Mouse (Mus musculus): Measurements from ENCODE around the gene Syne2. TPM values are rescaled to one million over a fixed set of nuclear protein-coding genes. Genes with fewer than 3 reads are reported as not detected.

The Syne2 gene
- polyA plus RNA-seq, 1 experiment, result 12.5 TPM

GRCm38 (mm10) chr12:76081557-76082211, 263.8 kb downstream of the Syne2 start:
- H3K4me1 ChIP-seq (ENCODE audit: control insufficient read depth, insufficient read depth, low read length), result no peaks in the 10 kb centered on the region
- TF ChIP-seq POLR2A (IDR thresholded peaks at IDR 0.05; ENCODE audit: borderline replicate concordance, control insufficient read depth, low read depth, low read length), result no peak
- no peak for TF ChIP-seq CTCF (IDR thresholded peaks at IDR 0.05; ENCODE audit: control insufficient read depth, insufficient read depth, low read length)
- no peak overlapping the region for H3K27ac ChIP-seq (ENCODE audit: control insufficient read depth, insufficient read depth, low read depth, low read length, poor library complexity)
- WGBS, result 71% methylated on average over 22 of the region's 22 CpGs
- no peak overlapping the region for H3K4me3 ChIP-seq (replicated peaks; ENCODE audit: control insufficient read depth, low read depth, low read length)

- H3K27ac ChIP-seq (ENCODE audit: control insufficient read depth, insufficient read depth, low read depth, low read length, poor library complexity), result no peak overlapping the region
- TF ChIP-seq CTCF (IDR thresholded peaks at IDR 0.05; ENCODE audit: control insufficient read depth, insufficient read depth, low read length) (no peak), POLR2A (IDR thresholded peaks at IDR 0.05; ENCODE audit: borderline replicate concordance, control insufficient read depth, low read depth, low read length) (no peak)
- H3K4me1 ChIP-seq (ENCODE audit: control insufficient read depth, insufficient read depth, low read length), result no peaks in the 10 kb centered on the region
- no peak overlapping the region for H3K4me3 ChIP-seq (replicated peaks; ENCODE audit: control insufficient read depth, low read depth, low read length)
- WGBS, result 25% methylated on average over 9 of the region's 9 CpGs
Measured at GRCm38 (mm10) chr12:76085066-76085465, 267.1 kb downstream of the Syne2 start.

GRCm38 (mm10) chr12:76085956-76086905, 268.3 kb downstream of the Syne2 start:
- peak overlapping the region; percentile 1 for H3K4me3 ChIP-seq (replicated peaks; ENCODE audit: control insufficient read depth, low read depth, low read length)
- 61% methylated on average over 15 of the region's 15 CpGs for WGBS
- 0 out of 2 replicates have a peak overlapping the region, but pooled peaks have one; percentile 12 for H3K27ac ChIP-seq (ENCODE audit: control insufficient read depth, insufficient read depth, low read depth, low read length, poor library complexity)
- no peaks in the 10 kb centered on the region for H3K4me1 ChIP-seq (ENCODE audit: control insufficient read depth, insufficient read depth, low read length)
- no peak for TF ChIP-seq POLR2A (IDR thresholded peaks at IDR 0.05; ENCODE audit: borderline replicate concordance, control insufficient read depth, low read depth, low read length)
- TF ChIP-seq CTCF (IDR thresholded peaks at IDR 0.05; ENCODE audit: control insufficient read depth, insufficient read depth, low read length), result no peak

GRCm38 (mm10) chr12:76087025-76087424, 269.1 kb downstream of the Syne2 start:
- H3K4me1 ChIP-seq (ENCODE audit: control insufficient read depth, insufficient read depth, low read length), result no peaks in the 10 kb centered on the region
- 49% methylated on average over 13 of the region's 13 CpGs for WGBS
- H3K27ac ChIP-seq (ENCODE audit: control insufficient read depth, insufficient read depth, low read depth, low read length, poor library complexity), result no peak overlapping the region
- H3K4me3 ChIP-seq (replicated peaks; ENCODE audit: control insufficient read depth, low read depth, low read length), result peak overlapping the region; percentile 1
- TF ChIP-seq CTCF (IDR thresholded peaks at IDR 0.05; ENCODE audit: control insufficient read depth, insufficient read depth, low read length) (no peak), POLR2A (IDR thresholded peaks at IDR 0.05; ENCODE audit: borderline replicate concordance, control insufficient read depth, low read depth, low read length) (no peak)

GRCm38 (mm10) chr12:76092789-76093466, 275.0 kb downstream of the Syne2 start:
- no peaks in the 10 kb centered on the region for H3K4me1 ChIP-seq (ENCODE audit: control insufficient read depth, insufficient read depth, low read length)
- no peak overlapping the region for H3K4me3 ChIP-seq (replicated peaks; ENCODE audit: control insufficient read depth, low read depth, low read length)
- TF ChIP-seq CTCF (IDR thresholded peaks at IDR 0.05; ENCODE audit: control insufficient read depth, insufficient read depth, low read length) (no peak), POLR2A (IDR thresholded peaks at IDR 0.05; ENCODE audit: borderline replicate concordance, control insufficient read depth, low read depth, low read length) (no peak)
- WGBS, result 81% methylated on average over 11 of the region's 11 CpGs
- H3K27ac ChIP-seq (ENCODE audit: control insufficient read depth, insufficient read depth, low read depth, low read length, poor library complexity), result no peak overlapping the region

- H3K27ac ChIP-seq (ENCODE audit: control insufficient read depth, insufficient read depth, low read depth, low read length, poor library complexity), result no peak overlapping the region
- 85% methylated on average over 15 of the region's 15 CpGs for WGBS
- TF ChIP-seq POLR2A (IDR thresholded peaks at IDR 0.05; ENCODE audit: borderline replicate concordance, control insufficient read depth, low read depth, low read length) (no peak), CTCF (IDR thresholded peaks at IDR 0.05; ENCODE audit: control insufficient read depth, insufficient read depth, low read length) (no peak)
- H3K4me1 ChIP-seq (ENCODE audit: control insufficient read depth, insufficient read depth, low read length), result no peaks in the 10 kb centered on the region
- H3K4me3 ChIP-seq (replicated peaks; ENCODE audit: control insufficient read depth, low read depth, low read length), result no peak overlapping the region
Measured at GRCm38 (mm10) chr12:76093613-76094588, 276.0 kb downstream of the Syne2 start.
